Mouse (Mus musculus) megakaryocyte, embryonic 14.5 days (primary cell): ENCODE results near the gene Tnnt3.

Experiments
- FLI1 ChIP-seq: IDR thresholded peaks from 2 replicates; pipeline ENCODE4 v1.6.1; 2012; ENCODE audit warnings: low read length, inconsistent platforms, mixed read lengths
- GATA1 ChIP-seq: IDR thresholded peaks from 3 replicates; pipeline ENCODE4 v1.6.1; 2012; ENCODE audit warnings: mixed read lengths, low read length, inconsistent platforms, borderline replicate concordance

DNA sequence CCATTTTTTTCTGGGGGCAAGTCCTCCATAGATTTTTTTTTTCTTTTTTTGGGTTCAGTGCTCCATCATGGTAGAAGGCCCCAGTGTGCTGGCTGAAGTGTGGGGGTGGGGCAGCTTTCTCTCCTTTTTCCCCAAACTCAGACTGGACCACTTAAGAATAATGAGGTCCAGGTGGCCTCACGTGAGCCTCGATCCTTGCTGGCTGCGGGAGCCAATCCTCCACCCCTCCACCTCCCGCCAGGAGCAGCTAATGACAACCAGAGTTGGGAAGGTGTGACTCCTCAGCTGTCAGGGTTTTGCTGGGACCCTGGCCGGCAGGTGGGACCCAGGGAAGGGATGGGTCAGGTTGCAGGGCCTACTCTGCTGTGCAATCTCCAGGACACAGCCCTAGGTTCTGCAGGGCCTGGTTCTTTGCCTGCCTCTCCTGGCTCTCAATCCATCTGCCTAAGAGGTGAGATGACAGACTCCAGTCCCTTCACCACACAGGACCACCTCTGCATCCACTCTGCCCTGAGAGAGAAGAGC, 61.1 kb downstream of the Tnnt3 start:
- TF ChIP-seq GATA1 (no peak), FLI1 (no peak)
